Mouse (Mus musculus): ENCODE measurements around the gene Actn4. TPM values are rescaled to one million over a fixed set of nuclear protein-coding genes. Genes with fewer than 3 reads are reported as not detected.

The Actn4 gene
- total and polyA plus RNA-seq, 3 experiments, result 60.5 to 267 TPM; not detected in 1

GRCm38 (mm10) chr7:28966181-28966580 lies 4.0 kb upstream of the Actn4 start:
- H3K27ac ChIP-seq (ENCODE audit: control insufficient read depth, low read depth, low read length), result no peak overlapping the region
- DNase-seq (ENCODE audit: low read depth, low spot score), result no peak
- no peak overlapping the region for H3K9ac ChIP-seq (ENCODE audit: control insufficient read depth, low read depth, low read length, poor library complexity, severe bottlenecking)

GRCm38 (mm10) chr7:28965346-28965840 lies 3.3 kb upstream of the Actn4 start:
- TF ChIP-seq ZMIZ1 (IDR thresholded peaks at IDR 0.05; ENCODE audit: low read depth, low read length) (no peak), POLR2A (IDR thresholded peaks at IDR 0.05; ENCODE audit: control insufficient read depth in 1 of 2, insufficient read depth in 1 of 2, low read depth in 1 of 2, low read length in 2 of 2, poor library complexity in 1 of 2) (no peak), RCOR1 (IDR thresholded peaks at IDR 0.05; ENCODE audit: low read depth, low read length) (no peak), UBTF (IDR thresholded peaks at IDR 0.05; ENCODE audit: borderline replicate concordance, insufficient read depth, low read depth, low read length) (no peak), CHD1 (IDR thresholded peaks at IDR 0.05; ENCODE audit: low read depth, low read length) (no peak), ZNF384 (IDR thresholded peaks at IDR 0.05; ENCODE audit: low read depth, low read length) (no peak), ZC3H11A (IDR thresholded peaks at IDR 0.05; ENCODE audit: low read depth, low read length) (no peak), MXI1 (IDR thresholded peaks at IDR 0.05; ENCODE audit: low read depth, low read length) (no peak), MAX (IDR thresholded peaks at IDR 0.05; ENCODE audit: low read length) (no peak), USF1 (IDR thresholded peaks at IDR 0.05; ENCODE audit: low read depth, low read length) (no peak), TAL1 (IDR thresholded peaks at IDR 0.05; ENCODE audit: low read length) (no peak), NELFE (IDR thresholded peaks at IDR 0.05; ENCODE audit: low read depth, low read length) (no peak), POLR2AphosphoS5 (IDR thresholded peaks at IDR 0.05; ENCODE audit: borderline replicate concordance, low read depth, low read length) (no peak), SIN3A (IDR thresholded peaks at IDR 0.05; ENCODE audit: low read length) (no peak), TCF12 (IDR thresholded peaks at IDR 0.05; ENCODE audit: low read depth, low read length) (no peak), MYB (IDR thresholded peaks at IDR 0.05; ENCODE audit: low read depth, low read length) (no peak), MAFK (IDR thresholded peaks at IDR 0.05; ENCODE audit: borderline replicate concordance, low read depth, low read length) (no peak), KAT2A (conservative IDR thresholded peaks at IDR 0.05; ENCODE audit: low read depth, low read length) (no peak), HCFC1 (IDR thresholded peaks at IDR 0.05; ENCODE audit: low read depth, low read length) (no peak)
- no peaks in the 10 kb centered on the region for H3K9me3 ChIP-seq (replicated peaks; ENCODE audit: insufficient read depth, low read length)
- H3K27ac ChIP-seq (ENCODE audit: control insufficient read depth, low read depth, low read length), result no peak overlapping the region
- H3K36me3 ChIP-seq (ENCODE audit: control insufficient read depth in 1 of 2, insufficient read depth in 2 of 2, low read length in 2 of 2), result peaks cover 0 to 14% of the 10 kb centered on the region in 2 experiments; a peak in 2 of 4 replicates
- no peak for DNase-seq (ENCODE audit: low read depth, low spot score)
- H3K9ac ChIP-seq (ENCODE audit: control insufficient read depth, low read depth, low read length, poor library complexity, severe bottlenecking), result no peak overlapping the region
- no peaks in the 10 kb centered on the region for H3K27me3 ChIP-seq (ENCODE audit: control insufficient read depth in 1 of 2, insufficient read depth in 2 of 2, low read length in 2 of 2)
- H3K4me3 ChIP-seq (ENCODE audit: control insufficient read depth in 1 of 2, insufficient read depth in 1 of 2, low read depth in 2 of 2, low read length in 2 of 2), result no peak overlapping the region
- H3K4me1 ChIP-seq (ENCODE audit: control insufficient read depth in 1 of 2, insufficient read depth in 2 of 2, low read length in 2 of 2), result peaks cover 12 to 17% of the 10 kb centered on the region in 2 experiments; a peak in 3 of 4 replicates
- H3K79me2 ChIP-seq (ENCODE audit: control insufficient read depth, insufficient read depth, low read length, poor library complexity), result peaks cover 19% of the 10 kb centered on the region

More at GRCm38 (mm10) chr7:28966181-28966580, 4.0 kb upstream of the Actn4 start:
- Histone ChIP-seq H3K4me3 (ENCODE audit: control insufficient read depth in 1 of 2, insufficient read depth in 1 of 2, low read depth in 2 of 2, low read length in 2 of 2) (no peak overlapping the region), H3K27me3 (ENCODE audit: control insufficient read depth in 1 of 2, insufficient read depth in 2 of 2, low read length in 2 of 2) (no peaks in the 10 kb centered on the region), H3K4me1 (ENCODE audit: control insufficient read depth in 1 of 2, insufficient read depth in 2 of 2, low read length in 2 of 2) (peaks cover 10 to 13% of the 10 kb centered on the region in 2 experiments; a peak in 3 of 4 replicates), H3K79me2 (ENCODE audit: control insufficient read depth, insufficient read depth, low read length, poor library complexity) (peaks cover 11% of the 10 kb centered on the region), H3K36me3 (ENCODE audit: control insufficient read depth in 1 of 2, insufficient read depth in 2 of 2, low read length in 2 of 2) (peaks cover 0 to 10% of the 10 kb centered on the region in 2 experiments; a peak in 2 of 4 replicates), H3K9me3 (replicated peaks; ENCODE audit: insufficient read depth, low read length) (no peaks in the 10 kb centered on the region)
- TF ChIP-seq ETS1 (IDR thresholded peaks at IDR 0.05; ENCODE audit: low read depth, low read length), result no peak
- TF ChIP-seq EP300 (IDR thresholded peaks at IDR 0.05; ENCODE audit: low read depth in 1 of 2, low read length in 2 of 2), result no peak
- TF ChIP-seq CHD1 (IDR thresholded peaks at IDR 0.05; ENCODE audit: low read depth, low read length), result no peak
- no peak for TF ChIP-seq JUND (IDR thresholded peaks at IDR 0.05; ENCODE audit: low read depth, low read length)
- TF ChIP-seq HCFC1 (IDR thresholded peaks at IDR 0.05; ENCODE audit: low read depth, low read length), result no peak
- TF ChIP-seq ZNF384 (IDR thresholded peaks at IDR 0.05; ENCODE audit: low read depth, low read length), result no peak
- no peak for TF ChIP-seq BHLHE40 (IDR thresholded peaks at IDR 0.05; ENCODE audit: borderline replicate concordance, low read depth, low read length)
- TF ChIP-seq MAFK (IDR thresholded peaks at IDR 0.05; ENCODE audit: borderline replicate concordance, low read depth, low read length), result no peak
- no peak for TF ChIP-seq ZC3H11A (IDR thresholded peaks at IDR 0.05; ENCODE audit: low read depth, low read length)
- no peak for TF ChIP-seq MEF2A (IDR thresholded peaks at IDR 0.05; ENCODE audit: extremely low read depth, insufficient replicate concordance, low read depth, low read length, poor library complexity, severe bottlenecking)

Data from MEL (cell line).